Mouse (Mus musculus): ENCODE measurements around the gene Ly6g6d.

- TF ChIP-seq POLR2A (IDR thresholded peaks at IDR 0.05; ENCODE audit: borderline replicate concordance, insufficient read depth, low read length) (no peak), CTCF (IDR thresholded peaks at IDR 0.05; ENCODE audit: borderline replicate concordance, insufficient read depth, low read depth, low read length) (no peak)
Observed at GRCm38 (mm10) chr17:35028315-35028714, 49.5 kb downstream of the Ly6g6d start.

All from cerebellum, adult 2 months (tissue).